Mouse (Mus musculus) embryonic facial prominence, embryonic 11.5 days (tissue): ENCODE data around the gene Ror1. TPM values are rescaled to one million over a fixed set of nuclear protein-coding genes. Genes with fewer than 3 reads are reported as not detected.

Experiments
- ATAC-seq: fragments of 200-750 bp; cut with Nextera tagmentation; replicated peaks from 2 replicates; pipeline ENCODE4 v1.8.0; 2017; ENCODE audit warnings: low read depth; ENCODE audit not compliant: insufficient number of reproducible peaks, low FRiP score, low TSS enrichment
- DNase-seq: peaks from one replicate; pipeline ENCODE4 v3.0.0-alpha.2; 2015; ENCODE audit warnings: low spot score
- H3K27ac ChIP-seq: fragments of 300-500 bp; sonication (generic); replicated peaks from 2 replicates; pipeline ENCODE4 v1.5.1; 2014; ENCODE audit warnings: mild to moderate bottlenecking, low read depth, low read length, control low read depth
- H3K27me3 ChIP-seq: fragments of 300-500 bp; sonication (generic); 2 replicates; pipeline ENCODE4 v1.6.1; 2014; ENCODE audit warnings: mild to moderate bottlenecking, low read length, moderate library complexity, mixed read lengths; ENCODE audit not compliant: control insufficient read depth, insufficient read depth
- H3K36me3 ChIP-seq: fragments of 300-500 bp; sonication (generic); replicated peaks from 2 replicates; pipeline ENCODE4 v1.6.1; 2014; ENCODE audit warnings: low read depth, mild to moderate bottlenecking, low read length, moderate library complexity, mixed read lengths; ENCODE audit not compliant: control insufficient read depth, insufficient read depth
- H3K4me1 ChIP-seq: fragments of 300-500 bp; sonication (generic); 2 replicates; pipeline ENCODE4 v1.6.1; 2014; ENCODE audit warnings: low read length, mixed read lengths; ENCODE audit not compliant: control insufficient read depth, insufficient read depth
- H3K4me2 ChIP-seq: fragments of 300-500 bp; sonication (generic); 2 replicates; pipeline ENCODE4 v1.6.1; 2014; ENCODE audit warnings: low read depth, mild to moderate bottlenecking, control low read depth, low read length, moderate library complexity
- H3K4me3 ChIP-seq: fragments of 300-500 bp; sonication (generic); 2 replicates; pipeline ENCODE4 v1.5.1; 2014; ENCODE audit warnings: low read depth, low read length, control low read depth
- H3K9ac ChIP-seq: fragments of 300-500 bp; sonication (generic); replicated peaks from 2 replicates; pipeline ENCODE4 v1.6.1; 2014; ENCODE audit warnings: mild to moderate bottlenecking, control low read depth, low read length
- H3K9me3 ChIP-seq: fragments of 300-500 bp; sonication (generic); replicated peaks from 2 replicates; pipeline ENCODE4 v1.6.1; 2016; ENCODE audit warnings: mild to moderate bottlenecking, low read length, inconsistent platforms, mixed read lengths; ENCODE audit not compliant: control insufficient read depth
- WGBS: fragments of 180-500 bp; shearing (Covaris S2); extraction: QIAGEN DNeasy Blood & Tissue Kit; methylation state at CpG from one replicate; pipeline ENCODE4 v1.1.7; 2014; 5-methylcytosine and 5-hydroxymethylcytosine counted together
- polyA plus RNA-seq: library from polyadenylated mRNA; unstranded; fragments of >200 nt; fragmentation: Nextera tagmentation; extraction: Ambion mirVana; gene quantifications from 2 replicates; pipeline ENCODE4 v1.2.1, GENCODE M21; 2014

Ror1 gene
- polyA plus RNA-seq, 1 experiment from 2014 or later = 17.3 TPM

GRCm38 (mm10) chr4:100166871-100167270 lies 71.3 kb downstream of the Ror1 start:
- ATAC-seq = no peak
- no peak for DNase-seq
- Histone ChIP-seq H3K27ac (no peak overlapping the region), H3K4me1 (peaks cover 6% of the 10 kb centered on the region; the same call in 1 of the 2 replicates), H3K9me3 (no peaks in the 10 kb centered on the region), H3K4me2 (no peak overlapping the region), H3K9ac (no peak overlapping the region), H3K36me3 (no peaks in the 10 kb centered on the region), H3K4me3 (no peak overlapping the region), H3K27me3 (no peaks in the 10 kb centered on the region)
- WGBS = 54% methylated on average over 3 of the region's 3 CpGs

DNA sequence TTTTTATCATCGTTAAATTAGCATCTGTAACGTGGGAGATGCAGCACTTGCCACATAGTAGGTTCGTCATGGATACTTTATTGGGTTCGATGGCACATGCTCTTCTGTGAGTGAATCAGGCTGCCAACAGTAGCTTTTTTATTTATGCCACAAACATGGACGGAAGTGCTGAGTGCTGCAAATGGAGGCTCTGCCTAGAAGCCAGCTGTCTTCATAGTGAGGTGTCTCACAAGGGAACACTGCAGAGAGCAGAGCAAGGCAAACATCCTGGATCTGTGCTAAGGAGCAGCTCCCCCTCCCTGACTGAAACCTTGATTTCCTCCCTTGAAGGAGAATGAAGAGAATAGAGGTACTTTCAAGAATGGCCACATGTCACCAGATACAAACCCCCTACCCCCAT lies 74.1 kb downstream of the Ror1 start:
- H3K4me2 ChIP-seq = no peak overlapping the region; the same call in 1 of the 2 replicates

GRCm38 (mm10) chr4:100170161-100170650 lies 74.6 kb downstream of the Ror1 start:
- DNase-seq (peak; percentile 86), ATAC-seq (peak; percentile 44)
- H3K9me3 ChIP-seq = no peaks in the 10 kb centered on the region
- no peaks in the 10 kb centered on the region for H3K27me3 ChIP-seq
- peak overlapping the region; percentile 19 for H3K4me2 ChIP-seq
- peaks cover 6% of the 10 kb centered on the region; the same call in 1 of the 2 replicates for H3K4me1 ChIP-seq
- H3K9ac ChIP-seq = 0 out of 2 replicates have a peak overlapping the region, but pooled peaks have one; percentile 10
- H3K27ac ChIP-seq = peak overlapping the region; percentile 61
- WGBS = 14% methylated on average over 14 of the region's 14 CpGs
- H3K4me3 ChIP-seq = no peak overlapping the region
- H3K36me3 ChIP-seq = no peaks in the 10 kb centered on the region

More for the DNA sequence above, 74.1 kb downstream of the Ror1 start:
- Histone ChIP-seq H3K9ac (0 out of 2 replicates have a peak overlapping the region, but pooled peaks have one; percentile 10), H3K9me3 (no peaks in the 10 kb centered on the region), H3K27me3 (no peaks in the 10 kb centered on the region), H3K27ac (peak overlapping the region; percentile 61), H3K36me3 (no peaks in the 10 kb centered on the region), H3K4me1 (peaks cover 6% of the 10 kb centered on the region; the same call in 1 of the 2 replicates), H3K4me3 (no peak overlapping the region)
- WGBS = 56% methylated on average over 5 of the region's 5 CpGs
- DNase-seq (no peak), ATAC-seq (peak; percentile 54; the same call in 1 of the 2 replicates)

DNA sequence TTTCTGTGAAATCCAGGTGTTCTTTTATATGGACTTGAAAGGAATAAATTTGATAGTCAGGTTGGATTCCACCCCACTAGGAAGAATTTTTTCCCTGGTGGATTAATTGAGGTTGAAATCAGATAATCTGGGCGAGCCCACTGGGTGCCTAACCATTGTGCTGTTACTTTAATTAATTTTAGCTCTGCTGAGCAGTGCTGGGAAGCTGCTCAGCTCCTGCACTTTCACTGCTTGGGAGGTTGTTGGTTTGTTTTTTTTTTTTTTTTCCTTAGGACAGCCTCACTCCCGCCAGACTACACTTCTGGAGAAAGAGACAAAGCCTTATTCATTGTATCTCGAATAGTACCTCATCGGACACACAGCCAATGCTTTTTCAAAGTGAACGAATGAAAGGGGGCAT lies 75.2 kb downstream of the Ror1 start:
- Histone ChIP-seq H3K4me2 (no peak overlapping the region), H3K27ac (no peak overlapping the region; the same call in 1 of the 2 replicates), H3K9me3 (no peaks in the 10 kb centered on the region), H3K27me3 (no peaks in the 10 kb centered on the region), H3K36me3 (no peaks in the 10 kb centered on the region), H3K4me1 (peaks cover 6% of the 10 kb centered on the region; the same call in 1 of the 2 replicates), H3K9ac (no peak overlapping the region), H3K4me3 (no peak overlapping the region)
- DNase-seq = no peak
- WGBS = 25% methylated on average over 5 of the region's 5 CpGs
- no peak for ATAC-seq

DNA sequence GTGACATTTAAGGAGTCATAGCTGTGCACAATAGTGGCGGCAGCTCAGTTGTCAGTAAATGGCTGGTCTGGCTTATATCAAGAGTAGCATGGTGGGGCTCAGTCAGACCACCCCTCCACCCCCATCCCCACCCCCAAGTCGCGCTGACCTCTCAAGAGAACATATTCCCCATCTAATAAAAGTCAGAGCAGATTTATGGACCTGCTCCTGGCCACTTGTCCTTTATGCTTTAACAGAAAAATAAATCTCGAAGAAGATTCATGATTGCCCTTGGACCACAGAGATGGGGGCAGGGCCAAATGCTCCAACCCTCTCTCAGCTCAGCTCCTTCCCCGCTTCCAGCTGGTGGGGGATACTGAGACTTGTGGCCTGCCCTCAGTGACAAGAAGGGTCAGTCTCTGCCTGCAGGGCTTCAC lies 75.9 kb downstream of the Ror1 start:
- H3K36me3 ChIP-seq = no peaks in the 10 kb centered on the region
- H3K9me3 ChIP-seq = no peaks in the 10 kb centered on the region
- 44% methylated on average over 5 of the region's 5 CpGs for WGBS
- H3K4me2 ChIP-seq = no peak overlapping the region
- no peak overlapping the region for H3K27ac ChIP-seq
- no peak overlapping the region for H3K4me3 ChIP-seq
- peaks cover 6% of the 10 kb centered on the region; the same call in 1 of the 2 replicates for H3K4me1 ChIP-seq
- no peak overlapping the region for H3K9ac ChIP-seq
- no peak for DNase-seq
- H3K27me3 ChIP-seq = no peaks in the 10 kb centered on the region
- ATAC-seq = no peak

GRCm38 (mm10) chr4:100175594-100175993 lies 80.0 kb downstream of the Ror1 start:
- DNase-seq = no peak

DNA sequence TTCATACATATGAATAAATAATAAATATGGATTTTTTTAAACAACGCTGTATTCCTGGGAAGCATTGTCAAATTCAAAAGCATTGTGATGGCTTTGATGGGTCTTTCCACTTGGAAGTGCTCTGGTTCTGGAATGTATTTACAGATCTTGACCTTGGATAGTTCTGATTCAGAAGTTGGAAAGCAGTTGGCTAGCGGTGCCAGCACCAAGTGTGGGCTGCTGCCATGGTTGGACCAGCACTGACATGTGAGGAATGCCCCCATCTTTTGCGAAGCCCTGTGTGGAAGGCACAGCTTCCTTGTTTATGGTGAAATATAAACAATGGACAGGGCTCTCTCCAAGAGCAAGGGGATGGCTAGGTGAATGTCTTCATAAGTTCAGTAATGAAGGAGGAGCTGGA lies 82.7 kb downstream of the Ror1 start:
- H3K9me3 ChIP-seq = no peaks in the 10 kb centered on the region
- H3K4me1 ChIP-seq = no peaks in the 10 kb centered on the region
- H3K4me3 ChIP-seq = no peak overlapping the region
- H3K27ac ChIP-seq = no peak overlapping the region
- H3K36me3 ChIP-seq = no peaks in the 10 kb centered on the region
- 86% methylated on average over 3 of the region's 3 CpGs for WGBS
- ATAC-seq (no peak), DNase-seq (no peak)
- no peak overlapping the region for H3K4me2 ChIP-seq
- H3K27me3 ChIP-seq = no peaks in the 10 kb centered on the region
- H3K9ac ChIP-seq = no peak overlapping the region

More at GRCm38 (mm10) chr4:100175594-100175993, 80.0 kb downstream of the Ror1 start:
- H3K4me1 ChIP-seq = no peaks in the 10 kb centered on the region; the same call in 1 of the 2 replicates
- WGBS = 90% methylated on average over 7 of the region's 7 CpGs
- no peaks in the 10 kb centered on the region for H3K9me3 ChIP-seq
- no peak for ATAC-seq
- H3K27ac ChIP-seq = no peak overlapping the region
- H3K4me2 ChIP-seq = no peak overlapping the region
- no peaks in the 10 kb centered on the region for H3K36me3 ChIP-seq
- no peak overlapping the region for H3K4me3 ChIP-seq
- no peaks in the 10 kb centered on the region for H3K27me3 ChIP-seq
- H3K9ac ChIP-seq = no peak overlapping the region

- H3K9me3 ChIP-seq = no peaks in the 10 kb centered on the region
- no peak overlapping the region for H3K9ac ChIP-seq
- ATAC-seq = no peak
- H3K36me3 ChIP-seq = no peaks in the 10 kb centered on the region
- no peaks in the 10 kb centered on the region for H3K4me1 ChIP-seq
- no peak overlapping the region for H3K4me2 ChIP-seq
- no peak overlapping the region for H3K4me3 ChIP-seq
- DNase-seq = no peak
- H3K27me3 ChIP-seq = no peaks in the 10 kb centered on the region
- no peak overlapping the region for H3K27ac ChIP-seq
- 70% methylated on average over 5 of the region's 5 CpGs for WGBS
These were observed 86.1 kb downstream of the Ror1 start for GRCm38 (mm10) chr4:100181676-100182075.
